In the genomic region with DNA sequence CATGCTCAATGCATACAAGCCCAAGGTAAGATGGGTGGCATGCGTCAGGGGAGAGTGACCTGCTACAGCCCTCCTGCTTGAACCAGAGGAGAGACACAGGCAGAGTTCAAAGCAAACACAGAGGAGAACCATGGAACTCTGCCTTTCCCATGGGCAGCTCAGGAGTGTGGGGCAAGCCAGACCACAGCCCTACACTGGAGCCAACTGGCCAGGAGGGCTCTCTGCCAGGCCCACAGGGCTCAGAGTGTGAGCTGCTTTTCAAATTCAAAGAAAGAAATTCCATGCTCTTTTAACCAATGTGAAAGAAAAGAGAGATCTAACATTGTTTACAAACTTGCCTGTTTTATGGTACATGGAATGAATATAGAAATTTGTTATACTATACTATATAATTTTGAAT, we compare ENCODE assay signal across 23 mouse cellular contexts. TPM values are rescaled to one million over a fixed set of nuclear protein-coding genes. Genes with fewer than 3 reads are reported as not detected.
DNase-seq lines count a peak whose midpoint lies in the region; ATAC-seq lines count a peak whose summit lies in the region.
"Had no signal": no experiment of that assay in that cellular context is flagged by ENCODE, and none has a peak within 500 bp of the region (broad histone marks: within the 10 kb centered on the region; RNA-seq: fewer than 3 reads in every experiment).

No protein-coding gene starts in this region.

- H3K9ac ChIP-seq in embryonic facial prominence, embryonic 14.5 days (ENCODE audit: low read depth, low read length) = no peak overlapping the region
- no peak overlapping the region for H3K9ac ChIP-seq in embryonic facial prominence, embryonic 15.5 days
- H3K9ac ChIP-seq: forebrain, embryonic 15.5 days; heart, embryonic 15.5 days; intestine, embryonic 15.5 days had no signal

- intact Hi-C loops in gastrocnemius, postnatal 14 days (cut with DNase I; ENCODE audit: low total_unique reads) = no loop called here
- intact Hi-C loops in left cerebral cortex, postnatal 4 days (cut with DNase I) = no loop called here
- intact Hi-C loops in left cerebral cortex, postnatal 10 days (cut with DNase I) = no loop called here

- H3K27ac ChIP-seq in embryonic facial prominence, embryonic 14.5 days (replicated peaks; ENCODE audit: low read depth, low read length) = 0 out of 2 replicates have a peak overlapping the region, but pooled peaks have one; percentile 21
- H3K27ac ChIP-seq in embryonic facial prominence, embryonic 10.5 days (replicated peaks) = no peak overlapping the region
- H3K27ac ChIP-seq in embryonic facial prominence, embryonic 15.5 days (replicated peaks) = no peak overlapping the region
- H3K27ac ChIP-seq: forebrain, embryonic 15.5 days; heart, adult 2 months; heart, embryonic 15.5 days; intestine, embryonic 15.5 days had no signal

- H3K36me3 ChIP-seq in embryonic facial prominence, embryonic 14.5 days (ENCODE audit: control insufficient read depth, insufficient read depth, low read length) = 0 out of 2 replicates have a peak, but pooled peaks cover 5% of the 10 kb centered on the region
- H3K36me3 ChIP-seq in embryonic facial prominence, embryonic 10.5 days (replicated peaks) = no peaks in the 10 kb centered on the region
- H3K36me3 ChIP-seq in embryonic facial prominence, embryonic 15.5 days = no peaks in the 10 kb centered on the region
- H3K36me3 ChIP-seq: forebrain, embryonic 15.5 days; heart, embryonic 15.5 days; intestine, embryonic 15.5 days had no signal

- DNase-seq in embryonic facial prominence, embryonic 14.5 days (ENCODE audit: low spot score) = no peak
- DNase-seq in embryonic facial prominence, embryonic 10.5 days (ENCODE audit: low spot score) = no peak
- DNase-seq in gastrocnemius, postnatal 25 days = peak; percentile 9
- DNase-seq in gastrocnemius, postnatal 14 days = no peak
- peak; percentile 45 for DNase-seq in left cerebral cortex, postnatal 4 days
- DNase-seq in left cerebral cortex, postnatal 10 days (ENCODE audit: extremely low spot score in 1 of 2, low spot score in 2 of 2) = no peak
- no peak for DNase-seq in adrenal gland, postnatal 36 days
- DNase-seq: adrenal gland, adult 2 months; adrenal gland, postnatal 25 days; cerebellum, adult 11 months; cerebellum, adult 8-10 months; cerebellum, postnatal 36 days; heart, adult 2 months; heart, postnatal 14 days; kidney, adult 18-20 months had no signal

- H3K27me3 ChIP-seq in embryonic facial prominence, embryonic 14.5 days (replicated peaks; ENCODE audit: control insufficient read depth, insufficient read depth, low read length) = no peaks in the 10 kb centered on the region
- H3K27me3 ChIP-seq in embryonic facial prominence, embryonic 10.5 days (replicated peaks; ENCODE audit: low read depth, poor library complexity, severe bottlenecking) = no peaks in the 10 kb centered on the region
- H3K27me3 ChIP-seq in embryonic facial prominence, embryonic 15.5 days = no peaks in the 10 kb centered on the region
- H3K27me3 ChIP-seq: forebrain, embryonic 15.5 days; heart, embryonic 15.5 days; intestine, embryonic 15.5 days had no signal

- ATAC-seq in embryonic facial prominence, embryonic 14.5 days (ENCODE audit: low read depth) = no peak
- peak; percentile 67; the same call in 1 of the 2 replicates for ATAC-seq in embryonic facial prominence, embryonic 15.5 days (ENCODE audit: insufficient number of reproducible peaks, low FRiP score, low TSS enrichment, low read depth)
- ATAC-seq: forebrain, embryonic 15.5 days; intestine, embryonic 15.5 days had no signal

- 77% methylated on average over 1 of the region's 1 CpGs for WGBS in embryonic facial prominence, embryonic 14.5 days
- WGBS in embryonic facial prominence, embryonic 10.5 days = 95% methylated on average over 1 of the region's 1 CpGs
- WGBS in embryonic facial prominence, embryonic 15.5 days = 83% methylated on average over 1 of the region's 1 CpGs

- peaks cover 11% of the 10 kb centered on the region for H3K4me1 ChIP-seq in embryonic facial prominence, embryonic 14.5 days (ENCODE audit: control insufficient read depth, insufficient read depth, low read length)
- peaks cover 17% of the 10 kb centered on the region for H3K4me1 ChIP-seq in embryonic facial prominence, embryonic 10.5 days
- H3K4me1 ChIP-seq in embryonic facial prominence, embryonic 15.5 days = 0 out of 2 replicates have a peak, but pooled peaks cover 4% of the 10 kb centered on the region
- H3K4me1 ChIP-seq: heart, embryonic 15.5 days had no signal

- no peak overlapping the region for H3K4me2 ChIP-seq in embryonic facial prominence, embryonic 14.5 days (ENCODE audit: low read depth, low read length)
- H3K4me2 ChIP-seq in embryonic facial prominence, embryonic 15.5 days (replicated peaks) = no peak overlapping the region
- H3K4me2 ChIP-seq: forebrain, embryonic 15.5 days; heart, embryonic 11.5 days; heart, embryonic 15.5 days; intestine, embryonic 15.5 days had no signal

- no peak overlapping the region for H3K4me3 ChIP-seq in embryonic facial prominence, embryonic 14.5 days (ENCODE audit: low read depth, low read length)
- H3K4me3 ChIP-seq in embryonic facial prominence, embryonic 10.5 days = no peak overlapping the region
- no peak overlapping the region for H3K4me3 ChIP-seq in embryonic facial prominence, embryonic 15.5 days (replicated peaks)
- H3K4me3 ChIP-seq: forebrain, embryonic 15.5 days; heart, adult 2 months; heart, embryonic 15.5 days; intestine, embryonic 15.5 days had no signal

- H3K9me3 ChIP-seq in embryonic facial prominence, embryonic 14.5 days (ENCODE audit: control insufficient read depth, low read length) = no peaks in the 10 kb centered on the region
- no peaks in the 10 kb centered on the region for H3K9me3 ChIP-seq in embryonic facial prominence, embryonic 10.5 days
- H3K9me3 ChIP-seq in embryonic facial prominence, embryonic 15.5 days (replicated peaks) = no peaks in the 10 kb centered on the region
- H3K9me3 ChIP-seq: forebrain, embryonic 15.5 days; heart, embryonic 15.5 days; intestine, embryonic 15.5 days had no signal

RNA-seq across cellular contexts. Expression of a gene that starts 52.5 kb away (rescaled TPM):
- polyA plus RNA-seq in embryonic facial prominence, embryonic 14.5 days (2014; fragmentation: Nextera tagmentation; extraction: Ambion mirVana) = 0.36 and 0.39 TPM in 2 replicates
- polyA plus RNA-seq in embryonic facial prominence, embryonic 10.5 days (2016; fragmentation: Nextera tagmentation; extraction: Ambion mirVana) = 0.59 and 0.73 TPM in 2 replicates
- not detected for total RNA-seq in gastrocnemius, postnatal 25 days (2021)
- total RNA-seq in gastrocnemius, postnatal 14 days (2021) = not detected
- total RNA-seq in left cerebral cortex, postnatal 4 days (2021) = not detected
- not detected for total RNA-seq in left cerebral cortex, postnatal 10 days (2021)
- 0.67 and 1.7 TPM in 2 replicates for polyA plus RNA-seq in embryonic facial prominence, embryonic 15.5 days (2015; fragmentation: Nextera tagmentation; extraction: Ambion mirVana)
- total RNA-seq in adrenal gland, postnatal 36 days (2021) = under 1 TPM in 1 of 2 experiments, not detected in 1; 0.16 TPM
- total RNA-seq: adrenal gland, postnatal 25 days; gastrocnemius, postnatal 4 days; heart, adult 2 months; heart, postnatal 14 days; MEL had no signal
- polyA plus RNA-seq: adrenal gland, adult 2 months; C2C12; heart, adult 2 months had no signal

Comparison
In these comparisons a context has a peak if more than half of its experiments do, and no peak if none do; other contexts are left out.
1. DNase-seq: peak in gastrocnemius, postnatal 25 days (single experiment) and left cerebral cortex, postnatal 4 days (single experiment); none in embryonic facial prominence, embryonic 14.5 days (single experiment), embryonic facial prominence, embryonic 10.5 days (single experiment), gastrocnemius, postnatal 14 days (single experiment), left cerebral cortex, postnatal 10 days (0 of 2) and adrenal gland, postnatal 36 days (0 of 2).